Mouse (Mus musculus) brain, embryonic 14.5 days (tissue): ENCODE data around the gene Ptp4a2.

Experiments used
- CTCF ChIP-seq: fragments of 200-500 bp; IDR thresholded peaks from 2 replicates; pipeline ENCODE4 v1.5.1; 2012; ENCODE audit warnings: inconsistent platforms, mild to moderate bottlenecking, moderate library complexity, borderline replicate concordance; ENCODE audit not compliant: insufficient read depth, insufficient read length; ENCODE audit errors: extremely low read depth
- POLR2A ChIP-seq: fragments of 200-500 bp; IDR thresholded peaks from 2 replicates; pipeline ENCODE4 v1.6.1; 2012; ENCODE audit warnings: mild to moderate bottlenecking, inconsistent platforms, borderline replicate concordance; ENCODE audit not compliant: poor library complexity, insufficient read depth, insufficient read length, severe bottlenecking; ENCODE audit errors: extremely low read depth

DNA sequence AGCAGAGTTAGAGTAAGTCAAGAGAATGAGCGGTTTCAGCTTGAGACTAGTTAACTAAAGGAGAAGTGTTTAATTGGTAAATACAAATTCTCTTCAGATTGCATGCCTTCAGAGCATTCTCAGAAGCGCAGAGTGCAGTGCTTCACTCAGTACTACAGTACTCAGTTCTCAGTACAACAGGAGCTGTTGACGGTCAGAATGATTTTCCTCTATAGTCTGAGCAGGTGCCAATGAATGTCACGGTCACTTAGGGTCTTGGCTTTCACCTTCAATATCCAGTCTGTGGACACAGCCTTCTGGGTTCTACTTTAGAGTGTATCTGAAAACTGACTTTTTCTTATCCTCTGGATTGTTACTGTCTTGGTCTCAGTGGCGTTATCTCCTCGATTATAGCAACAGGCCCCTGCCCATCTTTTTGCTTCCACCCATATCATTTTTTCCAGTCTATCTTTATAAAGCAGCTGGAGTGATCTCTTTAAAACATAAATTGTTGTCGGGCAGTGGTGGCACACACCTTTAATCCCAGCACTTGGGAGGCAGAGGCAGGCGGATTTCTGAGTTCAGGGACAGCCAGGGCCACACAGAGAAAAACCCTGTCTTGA lies 19.4 kb downstream of the Ptp4a2 start:
- TF ChIP-seq CTCF (no peak), POLR2A (no peak)
